Mouse (Mus musculus) small intestine, adult 2 months (tissue): ENCODE measurements around the gene Pabpn1l. TPM values are rescaled to one million over a fixed set of nuclear protein-coding genes. Genes with fewer than 3 reads are reported as not detected.

Source experiments
- H3K27ac ChIP-seq: fragments of 200-500 bp; 2 replicates; pipeline ENCODE4 v1.5.1; 2012; ENCODE audit warnings: low read depth, low read length, control low read depth, inconsistent platforms; ENCODE audit not compliant: insufficient read depth
- H3K27me3 ChIP-seq: fragments of 200-500 bp; 2 replicates; pipeline ENCODE4 v1.6.1; 2012; ENCODE audit warnings: mild to moderate bottlenecking, moderate library complexity, low read length, inconsistent platforms; ENCODE audit not compliant: control insufficient read depth, insufficient read depth
- H3K36me3 ChIP-seq: fragments of 200-500 bp; 2 replicates; pipeline ENCODE4 v1.6.1; 2012; ENCODE audit warnings: mild to moderate bottlenecking, low read length, control low read depth, inconsistent platforms; ENCODE audit not compliant: control insufficient read depth, insufficient read depth
- H3K4me1 ChIP-seq: fragments of 200-500 bp; 2 replicates; pipeline ENCODE4 v1.6.1; 2012; ENCODE audit warnings: low read length, inconsistent platforms, mixed read lengths; ENCODE audit not compliant: control insufficient read depth, insufficient read depth, insufficient read length
- H3K4me3 ChIP-seq: fragments of 200-500 bp; 2 replicates; pipeline ENCODE4 v1.5.1; 2012; ENCODE audit warnings: low read depth, mild to moderate bottlenecking, control low read depth, inconsistent platforms, low read length, moderate library complexity
- CTCF ChIP-seq: fragments of 200-500 bp; IDR thresholded peaks from 2 replicates; pipeline ENCODE4 v1.5.1; 2012; ENCODE audit warnings: low read depth, mild to moderate bottlenecking, control low read depth, inconsistent platforms, low read length, moderate library complexity, mixed read lengths; ENCODE audit not compliant: insufficient replicate concordance, insufficient read length; ENCODE audit errors: extremely low read depth
- POLR2A ChIP-seq: fragments of 200-500 bp; IDR thresholded peaks from 2 replicates; pipeline ENCODE4 v1.6.1; 2012; ENCODE audit warnings: low read depth, mild to moderate bottlenecking, control low read depth, inconsistent platforms, low read length, moderate library complexity
- WGBS: fragments of 180-500 bp; shearing (Covaris S2); methylation state at CpG from one replicate; pipeline ENCODE4 v1.1.7; 2018; 5-methylcytosine and 5-hydroxymethylcytosine counted together
- polyA plus RNA-seq: library from polyadenylated mRNA; depleted of rRNA; stranded (reverse); fragments of >200 nt; gene quantifications from 2 replicates; pipeline ENCODE4 v1.2.3, GENCODE M21; 2012; rRNA removed

The Pabpn1l gene
- polyA plus RNA-seq, 1 experiment = not detected

DNA sequence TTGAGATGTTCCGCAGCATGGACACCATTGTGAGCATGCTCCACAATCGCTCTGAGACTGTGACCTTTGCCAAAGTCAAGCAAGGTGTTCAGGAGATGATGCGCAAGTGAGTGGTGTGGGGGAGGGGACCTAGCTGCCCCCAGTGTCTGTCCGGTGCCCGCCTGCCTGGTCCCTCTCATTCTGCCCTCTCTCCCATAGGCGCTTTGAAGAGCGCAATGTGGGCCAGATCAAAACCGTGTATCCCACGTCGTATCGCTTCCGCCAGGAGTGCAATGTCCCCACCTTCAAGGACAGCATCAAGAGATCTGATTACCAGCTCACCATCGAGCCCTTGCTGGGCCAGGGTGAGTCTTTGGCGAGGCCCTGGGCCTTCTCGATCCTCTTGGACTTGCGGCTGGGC, 52.5 kb downstream of the Pabpn1l start:
- no peak overlapping the region for H3K4me3 ChIP-seq
- no peaks in the 10 kb centered on the region for H3K27me3 ChIP-seq
- H3K27ac ChIP-seq = no peak overlapping the region
- 93% methylated on average over 16 of the region's 16 CpGs for WGBS
- H3K36me3 ChIP-seq = peaks cover 20% of the 10 kb centered on the region
- peaks cover 33% of the 10 kb centered on the region for H3K4me1 ChIP-seq
- no peak for TF ChIP-seq POLR2A
- TF ChIP-seq CTCF = no peak

Other genes with a start within 250 kb of the Pabpn1l start
- gene Zc3h18, start 246.1 kb downstream of the Pabpn1l start, polyA plus RNA-seq = 13.6 and 23.3 TPM in 2 replicates
- gene Il17c, start 200.7 kb downstream of the Pabpn1l start, polyA plus RNA-seq = 0.30 and 0.81 TPM in 2 replicates
- 127 and 242 TPM in 2 replicates for gene Cyba, start 189.8 kb downstream of the Pabpn1l start, polyA plus RNA-seq
- 18.8 and 30.5 TPM in 2 replicates for gene Mvd, start 179.3 kb downstream of the Pabpn1l start, polyA plus RNA-seq
- 2.2 and 3.4 TPM in 2 replicates for gene Snai3, start 162.0 kb downstream of the Pabpn1l start, polyA plus RNA-seq
- gene Rnf166, start 146.7 kb downstream of the Pabpn1l start, polyA plus RNA-seq = 35.7 and 44.9 TPM in 2 replicates
- gene Ctu2, start 146.6 kb downstream of the Pabpn1l start, polyA plus RNA-seq = 20.9 and 31.8 TPM in 2 replicates
- gene Piezo1, start 71.4 kb downstream of the Pabpn1l start, polyA plus RNA-seq = 29.5 and 36.4 TPM in 2 replicates
- 26.8 and 64.8 TPM in 2 replicates for gene Cdt1, start 54.7 kb downstream of the Pabpn1l start, polyA plus RNA-seq
- gene Aprt, start 45.8 kb downstream of the Pabpn1l start, polyA plus RNA-seq = 327 and 537 TPM in 2 replicates
- 9.7 and 20.4 TPM in 2 replicates for gene Galns, start 11.3 kb downstream of the Pabpn1l start, polyA plus RNA-seq
- 59.9 and 161 TPM in 2 replicates for gene Trappc2l, start 11.1 kb downstream of the Pabpn1l start, polyA plus RNA-seq
- gene Cbfa2t3, start 76.4 kb upstream of the Pabpn1l start, polyA plus RNA-seq = 12.4 and 14.8 TPM in 2 replicates
- gene Acsf3, start 152.7 kb upstream of the Pabpn1l start, polyA plus RNA-seq = 15.0 and 34.1 TPM in 2 replicates
- gene Cdh15, start 225.2 kb upstream of the Pabpn1l start, polyA plus RNA-seq = not detected in 2 replicates